ENCODE assay signal across 8 mouse cellular contexts in the genomic region with DNA sequence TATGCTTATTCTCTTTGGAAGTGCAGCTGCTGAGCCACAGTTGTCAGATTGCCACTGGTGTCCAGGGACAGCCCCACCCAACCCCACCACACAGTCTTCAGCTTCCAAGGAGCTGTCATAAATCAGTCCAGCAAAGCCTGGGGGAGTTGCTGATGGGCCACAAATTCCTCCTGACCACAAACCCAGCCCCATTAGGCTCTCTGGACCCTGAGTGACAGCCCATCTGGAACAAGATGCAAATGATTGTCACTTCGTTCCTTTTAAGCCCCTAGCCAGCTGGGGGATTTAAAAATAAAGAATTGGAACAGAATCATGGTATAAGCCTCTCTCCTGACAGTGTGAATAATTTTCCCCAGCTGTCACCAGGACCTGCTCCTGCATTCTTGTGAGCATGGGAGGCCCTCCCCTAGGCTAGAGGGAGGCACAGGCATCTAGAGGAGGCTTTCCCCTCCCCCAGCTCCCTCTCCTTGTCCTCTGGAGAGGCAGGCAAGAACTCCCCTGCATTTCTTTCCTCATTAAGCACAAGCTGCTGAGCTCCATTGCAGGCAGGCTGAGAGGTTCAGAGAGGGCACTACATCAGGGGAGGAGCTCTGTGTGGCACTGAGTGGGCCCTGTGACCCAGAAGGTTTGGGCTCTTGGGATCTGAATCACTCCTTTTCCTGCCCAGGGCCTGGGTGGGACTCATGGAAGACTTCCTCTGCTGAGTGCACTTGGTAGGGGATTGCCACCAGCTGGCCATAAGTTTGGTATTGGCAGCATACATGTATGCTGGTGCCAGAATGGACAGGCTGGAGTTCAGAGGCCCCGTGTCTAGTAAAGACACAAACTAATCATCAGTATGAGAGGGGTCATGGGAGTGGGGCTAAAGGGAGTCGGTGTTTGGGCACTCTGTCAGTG.
A peak's percentile ranks its signal among the peaks of the same experiment; 100 is the strongest.
DNase-seq lines count a peak whose midpoint lies in the region; ATAC-seq lines count a peak whose summit lies in the region.

No protein-coding gene starts in this region.

- no peak overlapping the region for H3K4me3 ChIP-seq in heart, embryonic 10.5 days
- no peak overlapping the region for H3K4me3 ChIP-seq in midbrain, embryonic 16.5 days (ENCODE audit: low read depth, low read length)

- no peak overlapping the region for H3K4me2 ChIP-seq in midbrain, embryonic 16.5 days (ENCODE audit: low read length)

- DNase-seq in cerebellum, adult 9-10 months, result peak; percentile 39
- peak; percentile 4 for DNase-seq in ZHBTc4 (ENCODE audit: low read depth, low spot score)
- DNase-seq in heart, embryonic 10.5 days (ENCODE audit: low spot score), result no peak
- DNase-seq in kidney, postnatal 10 days, result peak; percentile 67
- DNase-seq in thymus, postnatal 25 days, result no peak
- DNase-seq in thymus, postnatal 4 days, result no peak

- peaks cover 15% of the 10 kb centered on the region for H3K27me3 ChIP-seq in heart, embryonic 10.5 days (ENCODE audit: insufficient read depth, poor library complexity, severe bottlenecking)
- no peaks in the 10 kb centered on the region; the same call in 1 of the 2 replicates for H3K27me3 ChIP-seq in midbrain, embryonic 16.5 days (ENCODE audit: control insufficient read depth, insufficient read depth, low read depth, low read length)

- no peaks in the 10 kb centered on the region for H3K36me3 ChIP-seq in heart, embryonic 10.5 days
- no peaks in the 10 kb centered on the region for H3K36me3 ChIP-seq in midbrain, embryonic 16.5 days (ENCODE audit: control insufficient read depth, insufficient read depth, low read length)

- ATAC-seq in cerebellum, adult (ENCODE audit: insufficient number of reproducible peaks, low FRiP score, low TSS enrichment), result no peak
- peak; percentile 92 for ATAC-seq in midbrain, embryonic 16.5 days

- H3K9ac ChIP-seq in midbrain, embryonic 16.5 days (ENCODE audit: low read depth, low read length), result no peak overlapping the region

- WGBS in heart, embryonic 10.5 days, result 41% methylated on average over 3 of the region's 3 CpGs
- WGBS in midbrain, embryonic 16.5 days, result 36% methylated on average over 3 of the region's 3 CpGs

- no peaks in the 10 kb centered on the region for H3K9me3 ChIP-seq in heart, embryonic 10.5 days
- no peaks in the 10 kb centered on the region for H3K9me3 ChIP-seq in midbrain, embryonic 16.5 days (replicated peaks; ENCODE audit: control insufficient read depth, low read length, poor library complexity, severe bottlenecking)

- peak overlapping the region; percentile 69 for H3K27ac ChIP-seq in heart, embryonic 10.5 days
- peak overlapping the region; percentile 37; the same call in 1 of the 2 replicates for H3K27ac ChIP-seq in midbrain, embryonic 16.5 days (ENCODE audit: low read length)

- H3K4me1 ChIP-seq in heart, embryonic 10.5 days, result peaks cover 18% of the 10 kb centered on the region
- peaks cover 8% of the 10 kb centered on the region; the same call in 1 of the 2 replicates for H3K4me1 ChIP-seq in midbrain, embryonic 16.5 days (ENCODE audit: control insufficient read depth, insufficient read depth, low read length)

Comparison
In these comparisons a context has a peak if more than half of its experiments do, and no peak if none do; other contexts are left out.
1. DNase-seq: peak in cerebellum, adult 9-10 months (single experiment), ZHBTc4 (single experiment) and kidney, postnatal 10 days (single experiment); none in heart, embryonic 10.5 days (single experiment), thymus, postnatal 25 days (single experiment) and thymus, postnatal 4 days (single experiment).